Mouse (Mus musculus): Measurements from ENCODE around the gene 2300002M23Rik. TPM values are rescaled to one million over a fixed set of nuclear protein-coding genes. Genes with fewer than 3 reads are reported as not detected.
A peak's percentile ranks its signal among the peaks of the same experiment; 100 is the strongest.

The 2300002M23Rik gene
- total RNA-seq (2014; fragmentation: Nextera tagmentation) (not detected in 2 replicates), total RNA-seq (2017) (not detected in 2 replicates)

DNA sequence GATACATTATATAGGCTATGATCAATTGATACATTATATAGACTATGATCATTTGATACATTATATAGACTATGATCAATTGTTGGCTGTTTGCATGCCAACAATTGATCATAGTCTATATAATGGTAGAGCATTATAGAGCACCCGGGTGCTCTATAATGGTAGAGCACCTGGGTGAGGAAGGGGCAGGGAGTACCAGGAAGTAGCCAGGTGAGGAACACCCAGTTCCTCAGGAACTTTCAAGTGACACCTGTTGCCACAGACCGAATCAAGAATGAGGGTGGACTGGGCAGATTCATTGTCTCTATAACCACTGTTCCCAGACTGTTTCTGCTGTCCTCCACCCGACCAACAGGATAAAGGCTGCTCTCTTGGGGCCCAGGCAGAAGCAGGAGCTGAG is at the start of gene 2300002M23Rik:
Gene 2300002M23Rik, plus strand, starts transcription at position 301 of the 400 bp plus-strand sequence.
- ATAC-seq (replicated peaks; ENCODE audit: low FRiP score, low TSS enrichment, poor library complexity, severe bottlenecking), result no peak

DNA sequence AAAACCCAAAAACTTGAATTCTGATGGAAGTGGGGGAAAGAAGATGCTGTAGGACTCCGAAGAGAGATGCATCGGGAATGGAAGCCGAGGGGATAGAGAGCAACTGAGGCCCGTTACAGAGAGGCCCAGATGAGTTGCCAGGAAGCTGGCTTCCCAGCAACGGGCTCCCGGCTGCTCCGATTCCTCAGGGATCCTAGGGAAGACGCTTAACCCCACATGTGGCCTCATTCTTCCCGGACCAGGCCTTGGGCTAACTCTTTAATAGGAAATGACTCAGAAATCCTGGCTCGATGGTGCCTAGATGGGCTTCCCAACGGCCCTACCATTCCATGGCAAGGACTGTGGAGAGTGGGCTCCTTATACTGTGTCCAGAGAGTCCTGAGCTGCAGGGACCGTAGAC is 49.7 kb upstream of the 2300002M23Rik start:
- no peak for ATAC-seq (replicated peaks; ENCODE audit: low FRiP score, low TSS enrichment, poor library complexity, severe bottlenecking)

DNA sequence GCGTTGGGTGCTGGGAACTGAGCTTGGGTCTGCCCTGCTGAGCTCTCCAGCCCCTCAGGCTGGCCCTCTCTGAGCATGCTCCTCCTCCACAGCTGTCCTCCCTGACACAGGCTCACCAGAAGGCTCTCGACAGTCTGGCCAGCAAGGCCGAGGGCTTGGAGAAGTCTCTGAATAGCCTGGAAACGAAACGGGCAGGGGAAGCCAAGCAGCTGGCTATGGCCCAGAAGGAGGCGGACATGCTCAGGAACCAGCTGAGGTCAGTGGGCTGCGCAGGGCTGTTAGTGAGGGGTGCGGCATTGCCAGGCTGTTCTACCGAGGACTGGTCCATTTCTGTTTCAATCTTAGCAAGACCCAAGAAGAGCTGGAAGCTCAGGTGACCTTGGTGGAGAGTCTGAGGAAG is 42.9 kb upstream of the 2300002M23Rik start:
- no peak for ATAC-seq (replicated peaks; ENCODE audit: low FRiP score, low TSS enrichment, poor library complexity, severe bottlenecking)

DNA sequence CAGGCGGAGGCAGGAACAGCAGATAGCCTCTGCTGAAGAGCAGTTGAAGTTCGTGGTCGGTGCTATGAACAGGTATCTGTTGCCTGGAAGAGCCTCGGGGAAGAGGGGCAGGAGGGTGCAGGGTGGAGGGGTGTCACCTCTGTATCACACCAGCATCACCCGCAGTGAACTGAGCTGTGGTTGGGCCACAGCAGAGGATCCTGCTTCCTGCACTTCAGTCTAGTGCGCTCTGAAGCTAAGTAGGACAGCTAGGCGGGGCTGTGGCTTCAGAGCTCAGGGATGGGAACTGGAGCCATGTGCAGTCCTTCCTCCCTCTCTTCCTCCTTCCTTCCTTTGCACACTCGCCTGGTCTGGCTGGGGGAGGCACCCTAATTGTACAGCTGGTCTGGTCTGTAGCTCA is 40.6 kb upstream of the 2300002M23Rik start:
- ATAC-seq (replicated peaks; ENCODE audit: low FRiP score, low TSS enrichment, poor library complexity, severe bottlenecking), result no peak

DNA sequence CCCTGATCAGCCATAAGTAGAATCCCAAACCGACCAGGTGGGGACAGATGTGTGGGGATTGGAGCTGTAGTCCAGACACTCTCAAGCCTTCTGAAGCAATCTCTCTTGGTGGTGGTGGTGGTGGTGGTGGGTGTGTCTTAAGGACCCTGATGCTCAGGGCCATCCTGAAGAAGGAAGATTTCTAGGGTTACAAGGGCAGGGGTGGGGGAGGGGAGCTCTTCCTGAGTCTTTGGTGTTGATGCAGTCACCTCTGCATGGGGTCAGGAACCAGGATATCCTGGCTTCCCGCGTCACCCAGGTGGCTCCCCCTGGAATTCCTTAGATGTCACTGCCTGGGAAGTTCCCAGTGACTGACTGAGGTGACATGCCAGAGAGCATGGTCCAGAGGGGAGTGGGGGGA is 34.9 kb upstream of the 2300002M23Rik start:
- no peak for ATAC-seq (replicated peaks; ENCODE audit: low FRiP score, low TSS enrichment, poor library complexity, severe bottlenecking)

DNA sequence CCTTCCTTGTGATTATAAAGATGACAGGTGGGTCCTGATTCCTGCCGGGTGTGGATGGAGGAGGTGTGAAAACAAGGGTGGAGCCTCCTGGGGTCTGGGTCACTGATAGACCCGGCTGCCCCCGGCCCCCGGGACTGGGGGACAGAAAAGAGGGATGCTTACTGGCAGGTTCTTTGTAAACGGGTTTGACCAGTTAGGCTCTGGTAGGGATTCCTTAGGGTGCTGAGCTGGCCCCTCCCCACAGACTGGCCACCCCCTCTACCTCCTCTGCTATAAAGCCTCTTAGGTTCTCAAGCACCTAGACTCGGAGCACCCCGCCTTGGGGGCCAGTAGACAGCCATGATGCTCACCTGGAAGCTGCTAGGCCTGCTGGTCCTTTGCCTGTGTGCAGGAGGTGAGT is 34.3 kb upstream of the 2300002M23Rik start, which contains the start of gene Psors1c2:
Gene Psors1c2, plus strand, starts transcription at position 301 of the 400 bp plus-strand sequence.
- ATAC-seq (replicated peaks; ENCODE audit: low FRiP score, low TSS enrichment, poor library complexity, severe bottlenecking), result no peak

DNA sequence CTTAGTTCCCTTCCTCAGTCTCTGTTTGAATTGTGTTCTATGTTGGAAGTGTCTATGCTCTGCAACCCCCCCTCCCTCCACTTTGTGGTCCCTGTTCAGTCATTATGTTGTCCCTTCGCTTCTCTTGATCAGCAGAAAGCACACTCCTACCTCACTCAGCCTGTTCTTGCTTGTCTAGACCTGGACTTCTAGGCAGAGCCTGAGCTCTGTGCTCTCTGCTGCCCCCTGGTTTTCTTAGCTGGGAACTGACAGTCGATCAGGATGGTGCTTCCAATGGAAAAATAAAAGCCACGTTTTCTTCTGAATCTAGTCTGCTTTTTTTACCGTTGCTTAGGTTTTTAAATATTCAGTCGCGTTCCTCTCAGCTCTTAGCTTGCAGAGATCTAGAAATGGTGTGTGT is 32.9 kb upstream of the 2300002M23Rik start:
- ATAC-seq (replicated peaks; ENCODE audit: low FRiP score, low TSS enrichment, poor library complexity, severe bottlenecking), result peak; percentile 81

DNA sequence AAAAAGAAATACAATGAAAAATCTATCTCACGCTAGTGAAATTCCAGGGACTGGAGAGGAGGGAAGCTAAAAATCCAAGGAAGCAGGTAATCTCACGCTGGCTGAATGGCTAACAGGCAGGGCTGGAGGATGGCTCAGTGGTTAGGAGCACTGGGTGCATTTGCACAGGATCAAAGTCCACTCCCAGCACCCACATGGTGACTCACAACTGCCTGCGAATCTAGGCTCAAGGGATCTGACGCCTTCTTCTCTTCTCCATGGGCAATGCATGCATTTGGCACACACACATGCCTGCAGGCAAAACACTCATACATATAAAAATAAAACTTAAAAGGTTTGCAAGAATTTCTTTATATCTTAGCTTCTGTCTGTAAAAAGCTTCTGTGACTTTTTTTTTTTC is 29.8 kb upstream of the 2300002M23Rik start:
- no peak for ATAC-seq (replicated peaks; ENCODE audit: low FRiP score, low TSS enrichment, poor library complexity, severe bottlenecking)

DNA sequence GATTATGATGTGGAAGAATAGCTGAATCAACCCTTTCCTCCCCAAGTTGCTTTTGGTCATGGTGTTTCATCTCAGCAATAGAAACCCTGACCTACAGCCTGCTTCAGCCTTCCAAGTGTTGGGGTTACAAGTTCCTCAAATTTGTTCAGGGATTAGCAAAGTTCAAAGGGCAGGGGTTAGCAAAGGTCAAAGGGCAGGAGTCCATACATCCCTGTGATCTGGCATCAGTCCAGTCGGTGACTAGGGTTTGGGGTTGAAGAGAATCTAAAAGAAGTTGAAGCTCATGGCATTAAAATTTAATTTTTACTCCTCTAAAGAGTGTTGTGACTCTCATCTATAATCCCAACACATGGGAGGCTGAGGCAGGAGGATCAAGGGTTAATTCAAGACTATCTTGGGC is 28.8 kb upstream of the 2300002M23Rik start:
- ATAC-seq (replicated peaks; ENCODE audit: low FRiP score, low TSS enrichment, poor library complexity, severe bottlenecking), result no peak

DNA sequence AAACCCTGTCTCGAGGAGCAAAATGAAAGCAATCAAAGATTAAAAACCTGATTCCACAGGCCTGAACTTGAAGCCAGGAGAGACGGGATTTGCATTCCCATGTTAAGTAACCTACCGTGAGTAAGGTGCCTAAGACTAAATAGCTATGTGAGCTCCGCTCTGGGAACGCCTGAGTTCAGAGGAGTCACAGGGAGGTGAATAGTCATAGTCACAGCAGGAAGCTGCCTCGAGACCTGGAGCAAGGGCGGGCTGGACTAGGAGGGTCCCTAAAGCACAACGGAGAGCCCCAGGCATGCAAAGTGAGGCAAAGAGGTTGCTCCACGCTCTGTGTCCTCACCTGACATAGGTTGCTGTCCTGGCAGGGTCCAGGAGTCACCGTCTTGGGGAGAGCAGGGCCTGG is 27.7 kb upstream of the 2300002M23Rik start:
- no peak for ATAC-seq (replicated peaks; ENCODE audit: low FRiP score, low TSS enrichment, poor library complexity, severe bottlenecking)

DNA sequence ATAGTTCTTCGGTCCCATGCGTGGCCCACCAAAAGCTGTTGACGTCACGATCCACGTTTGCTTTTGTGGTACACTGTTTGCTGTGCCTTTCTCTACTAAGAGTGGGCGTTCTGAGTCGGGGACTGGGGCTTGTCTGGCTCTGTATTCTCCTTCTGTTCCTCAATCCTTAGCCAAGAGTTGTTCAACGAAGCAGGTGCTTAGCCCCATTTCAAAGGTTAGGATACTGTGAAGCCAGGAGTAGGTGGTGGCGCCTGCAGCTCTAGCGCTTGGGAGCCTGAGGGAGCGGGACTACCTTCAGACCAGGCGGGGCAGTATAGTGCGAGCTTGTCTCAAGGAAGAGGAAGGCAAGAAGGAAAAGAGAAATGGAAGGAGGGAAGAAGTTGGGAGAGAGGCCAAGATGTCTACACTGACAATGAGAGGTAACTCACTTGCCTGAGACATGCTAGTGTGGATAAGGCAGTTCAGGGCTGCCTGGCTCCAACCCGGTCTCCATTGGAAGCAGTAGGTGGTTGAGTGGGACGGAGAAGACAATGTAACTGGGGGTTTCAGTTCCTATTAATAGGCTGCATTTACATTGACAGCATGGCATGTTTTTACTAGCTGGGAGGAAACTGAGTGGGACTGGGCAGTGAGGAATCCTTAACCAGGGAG is 24.4 kb upstream of the 2300002M23Rik start:
- ATAC-seq (replicated peaks; ENCODE audit: low FRiP score, low TSS enrichment, poor library complexity, severe bottlenecking), result no peak

DNA sequence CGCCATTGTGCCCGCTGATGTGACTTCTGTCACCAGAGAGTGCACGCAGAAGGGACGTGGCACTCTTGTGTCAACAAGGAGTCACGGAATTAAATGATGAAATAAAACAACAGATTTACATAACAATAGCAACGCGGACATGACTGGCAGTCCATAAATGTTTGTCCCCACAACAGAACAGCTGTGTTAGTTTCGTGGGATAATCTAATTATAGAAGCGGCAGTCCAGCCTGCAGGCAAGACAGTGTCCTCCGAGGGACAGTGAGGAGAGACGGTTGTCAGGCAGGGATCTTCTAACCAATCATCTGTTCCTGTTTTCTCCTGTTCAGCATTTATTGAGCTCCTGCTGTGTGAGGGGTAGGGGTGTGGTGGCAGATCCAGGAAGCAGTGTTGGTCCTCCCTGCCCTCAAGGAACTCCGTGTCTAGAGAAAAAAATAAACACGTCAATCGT is 23.8 kb upstream of the 2300002M23Rik start:
- ATAC-seq (replicated peaks; ENCODE audit: low FRiP score, low TSS enrichment, poor library complexity, severe bottlenecking), result no peak

DNA sequence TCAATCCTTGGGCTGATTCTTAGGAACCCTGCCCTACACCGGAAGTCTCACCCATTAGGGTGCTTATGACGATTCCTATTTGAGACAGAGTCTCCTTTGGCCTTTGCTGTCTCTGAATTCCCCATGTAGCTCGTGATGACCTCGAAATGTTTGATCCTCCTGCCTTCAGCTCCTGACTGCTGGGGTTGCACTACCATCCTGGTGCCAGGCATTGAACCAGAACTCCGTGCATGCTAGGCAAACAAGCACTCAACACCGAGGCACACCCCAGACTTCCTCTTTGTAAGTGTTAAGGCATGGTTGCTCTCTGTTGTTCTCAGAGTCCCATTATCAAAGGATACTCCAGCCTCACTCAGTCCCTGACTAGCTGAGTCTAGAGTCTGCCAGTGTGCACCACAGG is 23.2 kb upstream of the 2300002M23Rik start:
- no peak for ATAC-seq (replicated peaks; ENCODE audit: low FRiP score, low TSS enrichment, poor library complexity, severe bottlenecking)

DNA sequence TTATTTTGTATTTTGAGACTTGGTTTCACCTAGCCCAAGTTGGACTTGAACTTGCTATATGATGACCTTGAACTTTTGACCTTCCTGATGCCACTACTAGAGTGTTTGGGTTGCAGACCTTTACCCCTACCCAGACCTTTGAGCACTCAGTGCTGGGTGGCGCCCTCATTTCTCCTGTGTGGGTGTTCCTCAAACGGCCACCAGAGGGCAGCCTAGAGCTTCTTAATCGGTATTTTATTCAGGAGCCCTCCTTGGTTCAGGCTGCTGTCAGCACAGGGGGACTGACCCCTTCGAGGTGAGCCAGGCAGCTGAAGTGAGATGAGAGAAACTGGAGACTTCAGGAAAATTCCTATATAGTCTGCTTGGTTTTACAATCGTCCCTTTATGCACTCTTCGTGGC is 22.6 kb upstream of the 2300002M23Rik start:
- ATAC-seq (replicated peaks; ENCODE audit: low FRiP score, low TSS enrichment, poor library complexity, severe bottlenecking), result peak; percentile 39

DNA sequence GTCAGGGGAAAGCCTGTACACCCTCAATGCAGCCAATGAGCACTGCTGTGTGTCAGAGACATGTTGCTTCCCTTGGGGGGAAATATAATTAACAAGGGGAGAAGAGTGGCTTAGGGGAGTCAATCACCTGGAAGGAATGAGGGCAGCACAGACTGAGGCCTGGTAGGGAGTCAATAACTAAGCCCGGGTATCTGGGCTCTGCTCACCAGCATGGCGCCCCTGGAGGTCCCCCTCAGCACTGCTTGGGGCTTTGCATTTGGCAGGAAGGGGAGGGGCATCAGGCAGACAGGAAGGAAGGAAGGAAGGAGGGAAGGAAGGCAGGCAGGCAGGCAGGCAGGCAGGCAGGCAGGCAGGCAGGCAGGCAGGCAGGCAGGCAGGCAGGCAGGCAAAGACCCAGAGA is 19.8 kb upstream of the 2300002M23Rik start:
- no peak for ATAC-seq (replicated peaks; ENCODE audit: low FRiP score, low TSS enrichment, poor library complexity, severe bottlenecking)

DNA sequence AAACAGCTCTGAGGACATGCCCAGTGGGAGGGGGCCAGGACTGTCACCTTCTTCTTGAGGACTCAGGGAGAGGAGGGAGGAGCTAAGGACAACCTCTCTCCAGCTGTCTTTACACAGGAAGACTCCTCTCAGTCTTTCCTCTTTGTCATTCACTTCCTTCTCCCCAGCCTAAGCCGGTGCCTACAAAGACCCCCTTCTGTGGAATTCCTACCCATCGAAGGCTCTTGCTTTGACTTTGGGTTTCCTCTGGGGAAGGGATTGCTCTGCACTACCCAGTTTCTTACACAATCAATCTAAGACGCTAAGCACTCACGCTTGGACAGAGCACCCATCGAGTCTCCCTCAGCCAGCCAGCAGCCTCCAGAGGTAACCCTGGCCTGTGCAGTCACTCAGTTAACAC is 18.6 kb upstream of the 2300002M23Rik start:
- ATAC-seq (replicated peaks; ENCODE audit: low FRiP score, low TSS enrichment, poor library complexity, severe bottlenecking), result no peak

DNA sequence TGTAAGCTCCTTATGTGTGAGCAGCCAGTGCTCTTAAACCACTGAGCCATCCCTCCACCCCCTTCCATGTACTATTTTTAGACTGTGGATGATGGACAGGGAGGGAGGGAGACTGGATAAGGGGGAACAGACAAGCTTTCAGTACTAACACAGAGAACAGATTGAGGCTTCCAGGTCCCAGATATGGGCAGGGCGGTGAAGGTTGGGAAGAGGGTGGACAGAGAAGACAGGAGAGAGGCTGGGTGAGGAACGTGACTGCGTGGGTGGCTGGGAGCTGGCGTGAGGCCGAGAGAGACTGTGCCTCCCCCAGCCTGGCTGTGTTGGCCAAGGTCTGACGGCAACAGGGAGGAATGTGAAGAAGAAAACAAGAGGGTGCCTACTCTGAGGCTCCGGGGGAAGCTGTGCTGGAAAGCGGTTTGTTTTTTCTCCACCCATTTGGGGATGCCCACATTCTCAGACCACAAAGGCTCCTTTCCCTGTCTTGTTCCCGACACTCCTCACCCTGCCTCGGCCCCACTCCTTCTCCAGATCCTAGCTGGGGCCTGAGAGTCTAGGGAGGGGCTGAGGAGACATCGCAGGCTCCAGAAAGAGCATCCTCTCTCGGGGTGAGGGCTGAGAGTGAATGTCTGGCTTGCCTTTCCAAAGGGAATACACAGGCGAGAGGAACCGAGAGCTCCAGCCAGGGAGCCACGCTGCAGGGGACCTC is 17.7 kb upstream of the 2300002M23Rik start:
- ATAC-seq (replicated peaks; ENCODE audit: low FRiP score, low TSS enrichment, poor library complexity, severe bottlenecking), result no peak

DNA sequence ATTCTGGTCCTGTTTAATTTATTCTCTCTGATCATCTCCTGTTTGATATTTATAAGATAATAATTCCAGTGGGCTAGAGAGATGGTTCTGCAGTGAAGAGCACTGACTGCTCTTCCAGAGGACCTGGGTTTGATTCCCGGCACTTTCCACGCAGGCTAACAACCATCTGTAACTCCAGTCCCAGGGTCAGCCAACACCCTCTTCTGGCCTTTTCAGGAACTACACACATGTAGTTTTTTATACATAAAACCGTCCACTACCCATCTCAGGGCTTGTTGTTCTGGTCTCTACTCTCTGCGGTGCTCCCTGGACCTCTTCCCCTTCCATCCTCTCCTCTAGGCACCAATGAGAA is 17.1 kb upstream of the 2300002M23Rik start:
- no peak for ATAC-seq (replicated peaks; ENCODE audit: low FRiP score, low TSS enrichment, poor library complexity, severe bottlenecking)

DNA sequence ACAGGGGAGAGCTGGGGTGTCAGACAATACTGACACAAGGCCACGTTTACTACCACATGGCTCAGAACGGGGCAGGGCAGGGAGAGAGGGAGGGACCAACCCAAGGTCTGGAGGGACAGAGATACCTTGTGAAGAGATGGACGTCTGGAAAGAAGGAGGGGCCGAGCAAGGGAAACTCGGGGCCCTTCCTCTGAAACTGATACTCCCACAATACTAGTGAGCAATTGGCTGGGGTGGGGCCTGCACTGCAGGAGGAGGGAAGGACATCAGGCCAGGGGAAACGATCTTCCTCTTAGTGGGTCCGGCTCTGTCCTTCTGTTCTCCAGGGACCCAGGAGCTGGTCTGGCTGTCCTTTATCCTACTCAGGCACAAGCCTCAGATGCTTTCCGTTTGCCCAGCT is 16.4 kb upstream of the 2300002M23Rik start:
- ATAC-seq (replicated peaks; ENCODE audit: low FRiP score, low TSS enrichment, poor library complexity, severe bottlenecking), result no peak

DNA sequence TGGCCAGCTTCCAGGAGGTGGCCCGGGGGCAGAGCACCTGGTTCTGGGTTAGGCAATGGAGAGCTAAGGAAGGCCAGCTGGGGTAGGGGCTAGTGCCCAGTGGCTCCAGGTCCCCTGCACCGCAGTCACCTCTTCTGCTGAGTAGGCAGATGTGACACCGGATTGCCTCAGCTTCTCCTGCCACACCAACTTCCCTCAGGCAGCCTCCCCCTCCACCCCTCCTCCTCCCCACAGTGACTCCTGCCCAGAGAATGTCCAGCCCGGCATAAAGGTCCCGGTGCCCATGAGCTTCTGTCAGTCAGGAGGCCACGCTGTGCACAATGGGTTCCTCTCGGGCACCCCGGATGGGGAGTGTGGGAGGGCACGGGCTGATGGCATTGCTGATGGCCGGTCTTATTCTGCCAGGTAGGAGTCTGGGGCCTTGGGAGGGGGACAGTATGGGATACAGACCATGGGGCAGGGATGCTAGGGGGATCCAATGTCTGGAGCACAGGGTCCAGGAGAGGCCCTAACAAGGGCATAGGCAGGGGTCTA is 15.3 kb upstream of the 2300002M23Rik start, which contains the start of gene Cdsn:
Gene Cdsn, plus strand, starts transcription at position 248 of the 534 bp plus-strand sequence.
- ATAC-seq (replicated peaks; ENCODE audit: low FRiP score, low TSS enrichment, poor library complexity, severe bottlenecking), result no peak

DNA sequence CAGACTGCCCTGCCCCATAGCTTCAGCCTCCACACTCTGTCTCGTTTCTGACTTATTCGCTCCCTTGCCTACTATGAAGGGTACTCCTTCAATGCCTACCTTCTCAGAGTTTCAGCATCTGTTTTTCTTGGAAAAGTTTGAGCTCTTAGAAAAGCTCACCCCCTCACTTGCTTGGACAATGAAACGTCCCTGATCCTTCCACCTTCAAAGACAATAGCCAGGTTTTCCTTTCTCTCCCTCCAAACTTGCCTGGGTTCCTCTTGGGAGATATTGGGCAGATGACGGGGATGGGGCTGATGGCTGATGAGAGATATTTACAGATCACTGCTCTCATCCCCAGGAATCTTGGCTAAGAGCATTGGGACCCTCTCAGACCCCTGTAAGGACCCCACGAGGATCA is 12.9 kb upstream of the 2300002M23Rik start:
- no peak for ATAC-seq (replicated peaks; ENCODE audit: low FRiP score, low TSS enrichment, poor library complexity, severe bottlenecking)

All from megakaryocyte-erythroid progenitor cell, adult 5-6 weeks (primary cell).